23 mouse cellular contexts compared by ENCODE assay signal in the genomic region with DNA sequence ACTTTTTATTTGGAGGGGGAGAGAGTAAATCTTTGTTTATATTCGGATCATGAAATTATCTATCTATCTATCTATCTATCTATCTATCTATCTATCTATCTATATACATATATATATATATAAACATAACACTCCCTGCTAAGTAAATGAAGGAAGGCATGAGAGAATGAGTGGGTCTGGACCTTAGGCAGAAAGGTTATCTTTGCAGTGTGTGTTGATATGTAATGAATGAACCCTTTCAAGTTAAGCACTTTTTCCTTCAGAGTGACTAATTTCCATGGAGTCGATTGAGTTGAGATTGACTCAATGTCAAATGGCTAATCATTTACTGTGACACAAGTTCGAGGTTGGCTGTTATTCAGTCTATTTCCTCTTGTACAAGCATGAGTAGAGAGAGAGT. TPM values are rescaled to one million over a fixed set of nuclear protein-coding genes. Genes with fewer than 3 reads are reported as not detected.
"Had no signal": no experiment of that assay in that cellular context is flagged by ENCODE, and none has a peak within 500 bp of the region (broad histone marks: within the 10 kb centered on the region; RNA-seq: fewer than 3 reads in every experiment).

No protein-coding gene starts in this region.

- H3K27ac ChIP-seq: hindbrain, embryonic 15.5 days; left cerebral cortex, adult 2 months; limb, embryonic 12.5 days; liver, embryonic 13.5 days; macrophage; midbrain, embryonic 12.5 days; midbrain, embryonic 15.5 days; neural tube, embryonic 12.5 days; neural tube, embryonic 15.5 days had no signal

- H3K27me3 ChIP-seq: hindbrain, embryonic 15.5 days; liver, embryonic 13.5 days; midbrain, embryonic 12.5 days; midbrain, embryonic 15.5 days; neural tube, embryonic 12.5 days; neural tube, embryonic 15.5 days had no signal

- H3K4me2 ChIP-seq: hindbrain, embryonic 15.5 days; limb, embryonic 12.5 days; liver, embryonic 13.5 days; lung, embryonic 14.5 days; midbrain, embryonic 12.5 days; midbrain, embryonic 15.5 days; neural tube, embryonic 12.5 days; neural tube, embryonic 15.5 days had no signal

- H3K9ac ChIP-seq: hindbrain, embryonic 15.5 days; limb, embryonic 12.5 days; liver, embryonic 13.5 days; lung, embryonic 14.5 days; midbrain, embryonic 12.5 days; midbrain, embryonic 15.5 days; neural tube, embryonic 12.5 days; neural tube, embryonic 15.5 days had no signal

- H3K36me3 ChIP-seq: hindbrain, embryonic 15.5 days; limb, embryonic 12.5 days; liver, embryonic 13.5 days; midbrain, embryonic 12.5 days; midbrain, embryonic 15.5 days; neural tube, embryonic 12.5 days; neural tube, embryonic 15.5 days had no signal

- H3K4me3 ChIP-seq: hindbrain, embryonic 15.5 days; left cerebral cortex, adult 2 months; limb, embryonic 12.5 days; liver, embryonic 13.5 days; midbrain, embryonic 12.5 days; midbrain, embryonic 15.5 days; neural tube, embryonic 12.5 days; neural tube, embryonic 15.5 days had no signal

- DNase-seq: kidney, adult 11 months; kidney, adult 9 months; kidney, postnatal 14 days; layer of hippocampus, postnatal 36 days; liver; liver, embryonic 13.5 days; lung, embryonic 14.5 days; thymus, adult 18-20 months; thymus, postnatal 36 days had no signal

- H3K4me1 ChIP-seq: liver, embryonic 13.5 days; midbrain, embryonic 12.5 days; midbrain, embryonic 15.5 days; neural tube, embryonic 12.5 days had no signal

- ATAC-seq: lung, postnatal 0 days; midbrain, embryonic 15.5 days had no signal

- H3K9me3 ChIP-seq: hindbrain, embryonic 15.5 days; limb, embryonic 12.5 days; liver, embryonic 13.5 days; midbrain, embryonic 12.5 days; midbrain, embryonic 15.5 days; neural tube, embryonic 12.5 days; neural tube, embryonic 15.5 days had no signal

RNA-seq across cellular contexts. Expression of gene Npvf, which starts 10.8 kb away (rescaled TPM):
- polyA plus RNA-seq: limb, embryonic 12.5 days; liver, embryonic 13.5 days; liver, embryonic 16.5 days; lung, embryonic 14.5 days; lung, postnatal 0 days; midbrain, embryonic 12.5 days; neural tube, embryonic 12.5 days; small intestine, adult 2 months; spleen, adult 2 months; testis, adult 2 months; urinary bladder, adult 2 months had no signal
